Mouse (Mus musculus) cerebellum, adult 2 months (tissue): ENCODE measurements around the gene Flt1. TPM values are rescaled to one million over a fixed set of nuclear protein-coding genes. Genes with fewer than 3 reads are reported as not detected.

Experiments
- DNase-seq, 2 experiments: peaks; one replicate each; pipeline ENCODE4 v3.0.0; 2021
- H3K27ac ChIP-seq: fragments of 200-500 bp; 2 replicates; pipeline ENCODE4 v1.5.1; 2012; ENCODE audit warnings: low read length, control low read depth, inconsistent platforms; ENCODE audit not compliant: insufficient read depth
- H3K27me3 ChIP-seq: fragments of 200-500 bp; 2 replicates; pipeline ENCODE4 v1.6.1; 2012; ENCODE audit warnings: inconsistent platforms, mild to moderate bottlenecking, low read length, moderate library complexity; ENCODE audit not compliant: control insufficient read depth, insufficient read depth
- H3K4me1 ChIP-seq: fragments of 200-500 bp; 2 replicates; pipeline ENCODE4 v1.6.1; 2011; ENCODE audit warnings: low read length; ENCODE audit not compliant: control insufficient read depth, insufficient read depth
- H3K4me3 ChIP-seq: fragments of 200-500 bp; replicated peaks from 2 replicates; pipeline ENCODE3; 2011; ENCODE audit warnings: mild to moderate bottlenecking, low read depth, low read length, control low read depth; ENCODE audit not compliant: insufficient read depth
- CTCF ChIP-seq: fragments of 200-500 bp; IDR thresholded peaks from 2 replicates; pipeline ENCODE4 v1.5.1; 2011; ENCODE audit warnings: low read depth, mild to moderate bottlenecking, control low read depth, low read length, moderate library complexity, borderline replicate concordance; ENCODE audit not compliant: insufficient read depth
- POLR2A ChIP-seq: fragments of 200-500 bp; IDR thresholded peaks from 2 replicates; pipeline ENCODE4 v1.6.1; 2011; ENCODE audit warnings: low read length, control low read depth, borderline replicate concordance; ENCODE audit not compliant: insufficient read depth
- WGBS: fragments of 180-500 bp; shearing (Covaris S2); methylation state at CpG from one replicate; pipeline ENCODE4 v1.1.7; 2018; 5-methylcytosine and 5-hydroxymethylcytosine counted together
- polyA plus RNA-seq: library from polyadenylated mRNA; depleted of rRNA; stranded (reverse); fragments of >200 nt; gene quantifications from 2 replicates; pipeline ENCODE4 v1.2.3, GENCODE M21; 2012

Gene Flt1
- polyA plus RNA-seq, 1 experiment: 24.7 TPM

- H3K27ac ChIP-seq: no peak overlapping the region
- H3K4me3 ChIP-seq: no peak overlapping the region
- H3K4me1 ChIP-seq: no peaks in the 10 kb centered on the region; the same call in 1 of the 2 replicates
- no peaks in the 10 kb centered on the region for H3K27me3 ChIP-seq
- no peak for DNase-seq
- 81% methylated on average over 5 of the region's 5 CpGs for WGBS
- TF ChIP-seq POLR2A: no peak
- TF ChIP-seq CTCF: no peak
Observed at GRCm38 (mm10) chr5:147702423-147702822, 23.4 kb downstream of the Flt1 start.

- no peak for TF ChIP-seq CTCF
- no peak for TF ChIP-seq POLR2A
- DNase-seq: no peak
- Histone ChIP-seq H3K27ac (no peak overlapping the region), H3K4me3 (no peak overlapping the region), H3K27me3 (no peaks in the 10 kb centered on the region), H3K4me1 (no peaks in the 10 kb centered on the region; the same call in 1 of the 2 replicates)
- 89% methylated on average over 3 of the region's 3 CpGs for WGBS
Observed at GRCm38 (mm10) chr5:147701024-147701423, 24.8 kb downstream of the Flt1 start.

GRCm38 (mm10) chr5:147698044-147698443 lies 27.8 kb downstream of the Flt1 start:
- Histone ChIP-seq H3K4me1 (no peaks in the 10 kb centered on the region; the same call in 1 of the 2 replicates), H3K4me3 (no peak overlapping the region), H3K27ac (no peak overlapping the region), H3K27me3 (no peaks in the 10 kb centered on the region)
- DNase-seq: no peak
- peak; percentile 25; the same call in 1 of the 2 replicates for TF ChIP-seq CTCF
- no peak for TF ChIP-seq POLR2A
- WGBS: 30% methylated on average over 13 of the region's 13 CpGs

GRCm38 (mm10) chr5:147697165-147697564 lies 28.6 kb downstream of the Flt1 start:
- DNase-seq: no peak
- Histone ChIP-seq H3K4me1 (no peaks in the 10 kb centered on the region; the same call in 1 of the 2 replicates), H3K27ac (no peak overlapping the region), H3K27me3 (no peaks in the 10 kb centered on the region), H3K4me3 (no peak overlapping the region)
- no peak for TF ChIP-seq CTCF
- no peak for TF ChIP-seq POLR2A
- WGBS: 29% methylated on average over 5 of the region's 5 CpGs

- WGBS: 80% methylated on average over 1 of the region's 1 CpGs
- H3K27ac ChIP-seq: no peak overlapping the region
- no peaks in the 10 kb centered on the region for H3K27me3 ChIP-seq
- H3K4me1 ChIP-seq: no peaks in the 10 kb centered on the region
- no peak for DNase-seq
- H3K4me3 ChIP-seq: no peak overlapping the region
- TF ChIP-seq POLR2A (no peak), CTCF (no peak)
Observed at GRCm38 (mm10) chr5:147692622-147693021, 33.2 kb downstream of the Flt1 start.

GRCm38 (mm10) chr5:147683707-147684323 lies 42.0 kb downstream of the Flt1 start:
- no peak overlapping the region for H3K4me3 ChIP-seq
- no peaks in the 10 kb centered on the region; the same call in 1 of the 2 replicates for H3K27me3 ChIP-seq
- DNase-seq: no peak
- TF ChIP-seq POLR2A (no peak), CTCF (no peak)
- H3K27ac ChIP-seq: no peak overlapping the region
- WGBS: 89% methylated on average over 12 of the region's 12 CpGs
- no peaks in the 10 kb centered on the region for H3K4me1 ChIP-seq

- H3K27me3 ChIP-seq: no peaks in the 10 kb centered on the region; the same call in 1 of the 2 replicates
- no peak overlapping the region for H3K27ac ChIP-seq
- TF ChIP-seq POLR2A (no peak), CTCF (no peak)
- no peak overlapping the region for H3K4me3 ChIP-seq
- no peaks in the 10 kb centered on the region for H3K4me1 ChIP-seq
- 5% methylated on average over 10 of the region's 10 CpGs for WGBS
- no peak for DNase-seq
Observed at GRCm38 (mm10) chr5:147681224-147681623, 44.6 kb downstream of the Flt1 start.

GRCm38 (mm10) chr5:147680711-147681110 lies 45.1 kb downstream of the Flt1 start:
- H3K27ac ChIP-seq: no peak overlapping the region
- WGBS: 20% methylated on average over 5 of the region's 5 CpGs
- no peak for DNase-seq
- TF ChIP-seq POLR2A (no peak), CTCF (no peak)
- H3K4me3 ChIP-seq: no peak overlapping the region
- H3K27me3 ChIP-seq: no peaks in the 10 kb centered on the region; the same call in 1 of the 2 replicates
- H3K4me1 ChIP-seq: no peaks in the 10 kb centered on the region
